Mouse (Mus musculus) neural tube, embryonic 14.5 days (tissue): ENCODE data around the gene Lamp2. TPM values are rescaled to one million over a fixed set of nuclear protein-coding genes. Genes with fewer than 3 reads are reported as not detected.
A peak's percentile ranks its signal among the peaks of the same experiment; 100 is the strongest.
"Not testable (repeated sequence)": the region's sequence is repeated elsewhere in the genome, so short reads cannot be mapped to it uniquely, and the experiment has no call there.

Experiments
- ATAC-seq: fragments of 200-750 bp; cut with Nextera tagmentation; 2 replicates; pipeline ENCODE4 v1.8.0; 2017; ENCODE audit warnings: low read depth, mild to moderate bottlenecking, moderate TSS enrichment, moderate library complexity
- H3K27ac ChIP-seq: fragments of 300-500 bp; sonication (generic); 2 replicates; pipeline ENCODE4 v1.5.1; 2014; ENCODE audit warnings: low read depth, mild to moderate bottlenecking, control low read depth, low read length, moderate library complexity, mixed read lengths
- H3K27me3 ChIP-seq: fragments of 300-500 bp; sonication (generic); 2 replicates; pipeline ENCODE4 v1.6.1; 2014; ENCODE audit warnings: low read length; ENCODE audit not compliant: control insufficient read depth, insufficient read depth
- H3K36me3 ChIP-seq: fragments of 300-500 bp; sonication (generic); 2 replicates; pipeline ENCODE4 v1.6.1; 2014; ENCODE audit warnings: low read length, mixed read lengths; ENCODE audit not compliant: control insufficient read depth, insufficient read depth
- H3K4me1 ChIP-seq: fragments of 300-500 bp; sonication (generic); 2 replicates; pipeline ENCODE4 v1.6.1; 2014; ENCODE audit warnings: low read length; ENCODE audit not compliant: control insufficient read depth, insufficient read depth
- H3K4me2 ChIP-seq: fragments of 300-500 bp; sonication (generic); 2 replicates; pipeline ENCODE4 v1.6.1; 2014; ENCODE audit warnings: mild to moderate bottlenecking, low read depth, low read length, control low read depth
- H3K4me3 ChIP-seq: fragments of 300-500 bp; sonication (generic); 2 replicates; pipeline ENCODE4 v1.5.1; 2014; ENCODE audit warnings: low read depth, low read length, control low read depth, mixed read lengths
- H3K9ac ChIP-seq: fragments of 300-500 bp; sonication (generic); replicated peaks from 2 replicates; pipeline ENCODE4 v1.6.1; 2014; ENCODE audit warnings: low read depth, mild to moderate bottlenecking, control low read depth, low read length, mixed read lengths
- H3K9me3 ChIP-seq: fragments of 300-500 bp; sonication (generic); 2 replicates; pipeline ENCODE4 v1.6.1; 2016; ENCODE audit warnings: low read length; ENCODE audit not compliant: control insufficient read depth
- WGBS: fragments of 180-500 bp; shearing (Covaris S2); extraction: QIAGEN DNeasy Blood & Tissue Kit; methylation state at CpG from one replicate; pipeline ENCODE4 v1.1.7; 2014; 5-methylcytosine and 5-hydroxymethylcytosine counted together
- polyA plus RNA-seq: library from polyadenylated mRNA; unstranded; fragments of >200 nt; fragmentation: Nextera tagmentation; extraction: Ambion mirVana; gene quantifications from 2 replicates; pipeline ENCODE4 v1.2.1, GENCODE M21; 2014

Lamp2 gene
- polyA plus RNA-seq: 61.4 and 87.3 TPM in 2 replicates

DNA sequence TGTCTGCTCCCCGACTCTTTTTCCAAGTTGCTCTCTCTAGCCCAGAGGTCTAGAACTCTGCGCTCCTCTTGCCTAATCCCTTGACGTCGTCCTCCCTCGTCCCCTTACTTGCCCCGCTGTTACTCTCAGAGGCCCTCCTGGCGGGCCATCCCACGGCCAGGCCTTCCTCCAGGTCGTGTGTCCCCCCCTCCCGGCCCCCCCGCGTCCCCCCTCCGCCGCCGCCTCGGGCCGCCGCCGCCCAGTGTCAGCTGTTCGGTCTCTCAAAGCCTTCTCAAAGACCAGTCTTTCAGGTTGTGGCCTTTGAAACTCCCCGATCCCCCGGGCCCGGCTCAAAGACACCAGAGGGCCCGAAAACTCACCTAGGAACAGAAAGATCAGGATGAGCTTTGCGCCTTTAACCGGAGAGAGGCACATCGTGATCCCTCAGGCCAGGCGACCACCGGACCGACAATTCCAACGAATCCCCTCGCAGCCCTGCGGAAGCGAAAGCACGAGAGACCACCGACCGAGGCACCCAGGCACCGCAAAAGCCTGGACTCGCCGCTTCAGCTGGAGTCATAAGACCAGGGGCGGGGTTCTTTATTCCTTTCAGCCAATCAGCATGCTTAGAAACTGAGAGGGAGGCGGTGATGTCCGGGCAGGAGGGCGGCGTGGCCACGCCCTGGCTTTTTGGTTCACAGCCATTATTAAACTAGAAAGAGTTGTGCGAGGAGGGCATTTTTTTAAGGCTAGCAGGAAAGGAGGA lies at the start of gene Lamp2:
Gene Lamp2, minus strand, starts transcription at position 565 of the 745 bp plus-strand sequence.
- Histone ChIP-seq H3K9ac (peak within 1 kb of the TSS; percentile 50), H3K27me3 (no peaks in the 10 kb centered on the region), H3K4me2 (peak within 1 kb of the TSS; percentile 57), H3K27ac (no peak within 1 kb of the TSS), H3K4me1 (no peaks in the 10 kb centered on the region), H3K9me3 (no peaks in the 10 kb centered on the region), H3K36me3 (no peaks in the 10 kb centered on the region), H3K4me3 (peak within 1 kb of the TSS; percentile 52)
- 12% methylated on average over 43 of the region's 47 CpGs for WGBS
- peak; percentile 99 for ATAC-seq

- no peak overlapping the region for H3K4me3 ChIP-seq
- no peak overlapping the region for H3K9ac ChIP-seq
- no peaks in the 10 kb centered on the region for H3K27me3 ChIP-seq
- H3K9me3 ChIP-seq: no peaks in the 10 kb centered on the region
- no peak overlapping the region for H3K4me2 ChIP-seq
- H3K27ac ChIP-seq: no peak overlapping the region
- no peaks in the 10 kb centered on the region for H3K36me3 ChIP-seq
- 90% methylated on average over 14 of the region's 14 CpGs for WGBS
- no peak for ATAC-seq
- no peaks in the 10 kb centered on the region for H3K4me1 ChIP-seq
Measured at GRCm38 (mm10) chrX:38504846-38505245, 48.6 kb upstream of the Lamp2 start.

- not testable (repeated sequence) for H3K27ac ChIP-seq, H3K27me3 ChIP-seq, H3K4me2 ChIP-seq, H3K9me3 ChIP-seq, H3K36me3 ChIP-seq, H3K4me3 ChIP-seq, H3K9ac ChIP-seq, H3K4me1 ChIP-seq, ATAC-seq
- 73% methylated on average over 5 of the region's 5 CpGs for WGBS
Measured at GRCm38 (mm10) chrX:38502182-38502581, 45.9 kb upstream of the Lamp2 start.

- H3K4me2 ChIP-seq: not testable (repeated sequence)
Measured at GRCm38 (mm10) chrX:38485464-38485863, 29.2 kb upstream of the Lamp2 start.

DNA sequence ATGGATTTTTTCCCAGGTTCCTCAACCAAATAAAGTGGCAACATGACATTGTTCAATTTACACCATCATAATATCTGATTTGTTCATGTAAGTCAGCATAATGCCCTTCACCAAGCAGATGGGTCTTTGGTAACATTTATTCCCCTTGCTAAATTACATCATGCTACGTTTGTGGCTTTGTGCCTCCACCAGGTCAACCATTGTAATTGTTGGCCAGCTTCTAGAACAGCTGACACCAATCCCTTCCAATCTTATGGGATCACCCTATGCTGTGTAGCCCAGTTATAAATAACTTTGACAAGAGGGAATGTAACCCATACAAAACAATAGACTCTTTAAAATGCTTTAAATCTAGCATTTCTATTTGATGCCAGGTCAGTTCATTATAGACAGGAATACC lies 22.3 kb upstream of the Lamp2 start:
- Histone ChIP-seq H3K4me2 (no peak overlapping the region), H3K9ac (no peak overlapping the region), H3K36me3 (no peaks in the 10 kb centered on the region), H3K4me3 (no peak overlapping the region), H3K27me3 (no peaks in the 10 kb centered on the region), H3K9me3 (no peaks in the 10 kb centered on the region), H3K27ac (no peak overlapping the region), H3K4me1 (no peaks in the 10 kb centered on the region)
- no peak for ATAC-seq
- WGBS: 48% methylated on average over 1 of the region's 1 CpGs

More at GRCm38 (mm10) chrX:38485464-38485863, 29.2 kb upstream of the Lamp2 start:
- not testable (repeated sequence) for H3K9me3 ChIP-seq, H3K27me3 ChIP-seq, H3K27ac ChIP-seq, H3K4me3 ChIP-seq, H3K4me1 ChIP-seq, H3K9ac ChIP-seq, H3K36me3 ChIP-seq, ATAC-seq
- 28% methylated on average over 20 of the region's 20 CpGs for WGBS

- H3K4me3 ChIP-seq: peak overlapping the region; percentile 44
- H3K27me3 ChIP-seq: no peaks in the 10 kb centered on the region
- peak; percentile 96 for ATAC-seq
- H3K27ac ChIP-seq: peak overlapping the region; percentile 55; the same call in 1 of the 2 replicates
- WGBS: 9% methylated on average over 32 of the region's 32 CpGs
- H3K9ac ChIP-seq: no peak overlapping the region; the same call in 1 of the 2 replicates
- no peaks in the 10 kb centered on the region for H3K9me3 ChIP-seq
- no peaks in the 10 kb centered on the region for H3K4me1 ChIP-seq
- H3K36me3 ChIP-seq: no peaks in the 10 kb centered on the region
- H3K4me2 ChIP-seq: peak overlapping the region; percentile 42
Measured at GRCm38 (mm10) chrX:38473537-38474299, 17.5 kb upstream of the Lamp2 start.

DNA sequence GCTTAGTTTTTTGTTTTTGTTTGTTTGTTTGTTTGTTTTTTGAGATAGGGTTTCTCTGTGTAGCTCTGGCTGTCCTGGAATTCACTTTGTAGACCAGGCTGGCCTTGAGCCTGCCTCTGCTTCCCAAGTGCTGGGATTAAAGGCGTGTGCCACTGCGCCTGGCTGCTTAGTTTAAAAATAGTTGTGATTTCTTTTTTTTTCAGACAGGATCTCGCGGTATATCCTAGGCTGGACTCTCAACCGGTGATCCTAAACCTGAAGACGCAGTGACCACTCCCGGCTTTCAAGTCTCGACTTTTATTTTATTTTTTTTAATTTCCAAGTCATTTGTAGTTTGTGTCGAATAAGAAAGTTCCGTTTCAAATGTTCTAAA lies 16.9 kb upstream of the Lamp2 start:
- no peak overlapping the region for H3K27ac ChIP-seq
- peak overlapping the region; percentile 8; the same call in 1 of the 2 replicates for H3K4me2 ChIP-seq
- WGBS: 12% methylated on average over 10 of the region's 10 CpGs
- H3K4me3 ChIP-seq: peak overlapping the region; percentile 44
- H3K36me3 ChIP-seq: no peaks in the 10 kb centered on the region
- H3K4me1 ChIP-seq: no peaks in the 10 kb centered on the region
- H3K9me3 ChIP-seq: no peaks in the 10 kb centered on the region
- H3K27me3 ChIP-seq: no peaks in the 10 kb centered on the region
- peak; percentile 64; the same call in 1 of the 2 replicates for ATAC-seq
- no peak overlapping the region for H3K9ac ChIP-seq

DNA sequence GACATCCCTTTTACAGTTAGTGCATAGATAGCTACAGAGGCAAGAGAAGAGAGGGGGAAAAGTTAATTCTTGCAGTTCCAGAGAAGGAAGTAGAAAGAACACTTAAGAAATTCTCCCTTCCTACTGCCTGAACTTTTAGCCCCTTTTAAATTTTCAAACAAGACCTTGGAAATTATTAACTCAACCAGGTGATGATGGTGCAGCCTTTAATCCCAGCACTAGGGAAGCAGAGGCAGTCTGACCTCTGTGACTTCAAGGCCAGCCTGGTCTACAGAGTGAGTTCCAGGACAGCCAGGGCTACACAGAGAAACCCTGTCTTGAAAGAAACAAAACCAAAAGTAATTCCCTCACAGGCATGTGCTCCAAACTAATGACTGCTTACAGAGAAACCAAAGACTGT lies 10.0 kb upstream of the Lamp2 start:
- Histone ChIP-seq H3K4me2 (no peak overlapping the region), H3K4me3 (no peak overlapping the region), H3K36me3 (no peaks in the 10 kb centered on the region), H3K9ac (no peak overlapping the region), H3K4me1 (no peaks in the 10 kb centered on the region), H3K27ac (no peak overlapping the region), H3K27me3 (no peaks in the 10 kb centered on the region), H3K9me3 (no peaks in the 10 kb centered on the region)
- no peak for ATAC-seq

GRCm38 (mm10) chrX:38463160-38463559 lies 6.9 kb upstream of the Lamp2 start:
- Histone ChIP-seq H3K9me3 (no peaks in the 10 kb centered on the region), H3K4me2 (no peak overlapping the region), H3K9ac (no peak overlapping the region), H3K4me1 (no peaks in the 10 kb centered on the region), H3K4me3 (no peak overlapping the region), H3K27me3 (no peaks in the 10 kb centered on the region), H3K36me3 (no peaks in the 10 kb centered on the region), H3K27ac (no peak overlapping the region)
- ATAC-seq: no peak
- WGBS: 96% methylated on average over 2 of the region's 2 CpGs
